Mouse (Mus musculus) small intestine, adult 2 months (tissue): ENCODE measurements around the gene Psmb5. TPM values are rescaled to one million over a fixed set of nuclear protein-coding genes. Genes with fewer than 3 reads are reported as not detected.
"Not testable (repeated sequence)": the region's sequence is repeated elsewhere in the genome, so short reads cannot be mapped to it uniquely, and the experiment has no call there.

Source experiments
- H3K27ac ChIP-seq: fragments of 200-500 bp; 2 replicates; pipeline ENCODE4 v1.5.1; 2012; ENCODE audit warnings: low read depth, low read length, control low read depth, inconsistent platforms; ENCODE audit not compliant: insufficient read depth
- H3K27me3 ChIP-seq: fragments of 200-500 bp; 2 replicates; pipeline ENCODE4 v1.6.1; 2012; ENCODE audit warnings: mild to moderate bottlenecking, moderate library complexity, low read length, inconsistent platforms; ENCODE audit not compliant: control insufficient read depth, insufficient read depth
- H3K36me3 ChIP-seq: fragments of 200-500 bp; 2 replicates; pipeline ENCODE4 v1.6.1; 2012; ENCODE audit warnings: mild to moderate bottlenecking, low read length, control low read depth, inconsistent platforms; ENCODE audit not compliant: control insufficient read depth, insufficient read depth
- H3K4me1 ChIP-seq: fragments of 200-500 bp; 2 replicates; pipeline ENCODE4 v1.6.1; 2012; ENCODE audit warnings: low read length, inconsistent platforms, mixed read lengths; ENCODE audit not compliant: control insufficient read depth, insufficient read depth, insufficient read length
- H3K4me3 ChIP-seq: fragments of 200-500 bp; 2 replicates; pipeline ENCODE4 v1.5.1; 2012; ENCODE audit warnings: low read depth, mild to moderate bottlenecking, control low read depth, inconsistent platforms, low read length, moderate library complexity
- CTCF ChIP-seq: fragments of 200-500 bp; IDR thresholded peaks from 2 replicates; pipeline ENCODE4 v1.5.1; 2012; ENCODE audit warnings: low read depth, mild to moderate bottlenecking, control low read depth, inconsistent platforms, low read length, moderate library complexity, mixed read lengths; ENCODE audit not compliant: insufficient replicate concordance, insufficient read length; ENCODE audit errors: extremely low read depth
- POLR2A ChIP-seq: fragments of 200-500 bp; IDR thresholded peaks from 2 replicates; pipeline ENCODE4 v1.6.1; 2012; ENCODE audit warnings: low read depth, mild to moderate bottlenecking, control low read depth, inconsistent platforms, low read length, moderate library complexity
- WGBS: fragments of 180-500 bp; shearing (Covaris S2); methylation state at CpG from one replicate; pipeline ENCODE4 v1.1.7; 2018; 5-methylcytosine and 5-hydroxymethylcytosine counted together
- polyA plus RNA-seq: library from polyadenylated mRNA; depleted of rRNA; stranded (reverse); fragments of >200 nt; gene quantifications from 2 replicates; pipeline ENCODE4 v1.2.3, GENCODE M21; 2012

Psmb5 gene
- polyA plus RNA-seq, 1 experiment, result 160 TPM

- no peaks in the 10 kb centered on the region for H3K4me1 ChIP-seq
- TF ChIP-seq POLR2A (no peak), CTCF (no peak)
- WGBS, result 91% methylated on average over 1 of the region's 1 CpGs
- H3K4me3 ChIP-seq, result no peak within 1 kb of the TSS
- no peaks in the 10 kb centered on the region for H3K27me3 ChIP-seq
- H3K36me3 ChIP-seq, result no peaks in the 10 kb centered on the region
- no peak within 1 kb of the TSS for H3K27ac ChIP-seq
Measured at GRCm38 (mm10) chr14:54621133-54621532, 3.3 kb upstream of the Psmb5 start, which contains the start of gene Psmb11. Psmb11 (plus strand) TSS chr14:54621433.

- TF ChIP-seq CTCF (no peak), POLR2A (no peak)
- H3K27ac ChIP-seq, result no peak overlapping the region
- WGBS, result 2% methylated on average over 38 of the region's 38 CpGs
- no peaks in the 10 kb centered on the region for H3K4me1 ChIP-seq
- peak overlapping the region; percentile 80 for H3K4me3 ChIP-seq
- no peaks in the 10 kb centered on the region for H3K27me3 ChIP-seq
- H3K36me3 ChIP-seq, result peaks cover 21% of the 10 kb centered on the region
Measured at GRCm38 (mm10) chr14:54617152-54617896, 498 bp downstream of the Psmb5 start.

GRCm38 (mm10) chr14:54616226-54616825 is 1.5 kb downstream of the Psmb5 start:
- H3K4me1 ChIP-seq, result no peaks in the 10 kb centered on the region
- H3K36me3 ChIP-seq, result peaks cover 23% of the 10 kb centered on the region
- TF ChIP-seq CTCF (no peak), POLR2A (no peak)
- 92% methylated on average over 16 of the region's 16 CpGs for WGBS
- H3K27ac ChIP-seq, result no peak overlapping the region
- H3K27me3 ChIP-seq, result no peaks in the 10 kb centered on the region
- H3K4me3 ChIP-seq, result no peak overlapping the region

GRCm38 (mm10) chr14:54614130-54614529 is 3.7 kb downstream of the Psmb5 start:
- 93% methylated on average over 16 of the region's 16 CpGs for WGBS
- H3K36me3 ChIP-seq, result peaks cover 23% of the 10 kb centered on the region
- not testable (repeated sequence) for H3K4me3 ChIP-seq, H3K27ac ChIP-seq, H3K4me1 ChIP-seq, H3K27me3 ChIP-seq

GRCm38 (mm10) chr14:54610648-54611047 is 7.2 kb downstream of the Psmb5 start:
- WGBS, result 85% methylated on average over 6 of the region's 6 CpGs
- H3K36me3 ChIP-seq, result peaks cover 22% of the 10 kb centered on the region
- H3K4me1 ChIP-seq, result no peaks in the 10 kb centered on the region; the same call in 1 of the 2 replicates
- no peak for TF ChIP-seq CTCF
- TF ChIP-seq POLR2A, result no peak
- H3K4me3 ChIP-seq, result no peak overlapping the region
- H3K27me3 ChIP-seq, result no peaks in the 10 kb centered on the region
- H3K27ac ChIP-seq, result no peak overlapping the region

GRCm38 (mm10) chr14:54609962-54610361 is 7.9 kb downstream of the Psmb5 start:
- Histone ChIP-seq H3K36me3 (peaks cover 16% of the 10 kb centered on the region), H3K27ac (no peak overlapping the region), H3K4me1 (no peaks in the 10 kb centered on the region; the same call in 1 of the 2 replicates), H3K4me3 (no peak overlapping the region), H3K27me3 (no peaks in the 10 kb centered on the region)
- TF ChIP-seq POLR2A (no peak), CTCF (0 out of 2 replicates have a peak, but pooled peaks have one; percentile 25)
- 69% methylated on average over 4 of the region's 4 CpGs for WGBS

GRCm38 (mm10) chr14:54609245-54609644 is 8.6 kb downstream of the Psmb5 start:
- Histone ChIP-seq H3K36me3 (peaks cover 14% of the 10 kb centered on the region), H3K27me3 (no peaks in the 10 kb centered on the region), H3K4me1 (no peaks in the 10 kb centered on the region; the same call in 1 of the 2 replicates), H3K27ac (no peak overlapping the region), H3K4me3 (no peak overlapping the region)
- 67% methylated on average over 4 of the region's 4 CpGs for WGBS
- TF ChIP-seq CTCF (no peak), POLR2A (no peak)
